In genomic region chr14:99894708-99895383, GRCm38 (mm10) we compare ENCODE assay signal across 9 mouse cellular contexts.
DNase-seq lines count a peak whose midpoint lies in the region; ATAC-seq and TF ChIP-seq lines count a peak whose summit lies in the region.
"Had no signal": no experiment of that assay in that cellular context is flagged by ENCODE, and none has a peak within 500 bp of the region (broad histone marks: within the 10 kb centered on the region; RNA-seq: fewer than 3 reads in every experiment).

No protein-coding gene starts in this region.

- no peak overlapping the region for H3K4me3 ChIP-seq in embryonic fibroblast, embryonic 13.5 days (ENCODE audit: insufficient read depth, low read length)
- no peak overlapping the region for H3K4me3 ChIP-seq in liver, embryonic 14.5 days (ENCODE audit: insufficient read depth in 1 of 2, low read depth in 2 of 2, low read length in 2 of 2)
- H3K4me3 ChIP-seq in neural tube, embryonic 15.5 days (replicated peaks), result no peak overlapping the region
- H3K4me3 ChIP-seq: limb, embryonic 15.5 days had no signal

- intact Hi-C loops in heart, postnatal 14 days (cut with DNase I), result loop anchor here (1.0 to 10.0 kb wide), 3 partner anchors 53 to 753 kb away; partner anchors contain the start of gene Klf5

- no peak overlapping the region for H3K4me2 ChIP-seq in liver, embryonic 14.5 days (ENCODE audit: low read depth)
- H3K4me2 ChIP-seq in neural tube, embryonic 15.5 days, result no peak overlapping the region
- H3K4me2 ChIP-seq: limb, embryonic 15.5 days had no signal

- H3K36me3 ChIP-seq in liver, embryonic 14.5 days (replicated peaks; ENCODE audit: control insufficient read depth, insufficient read depth, low read depth), result no peaks in the 10 kb centered on the region
- 0 out of 2 replicates have a peak, but pooled peaks cover 2% of the 10 kb centered on the region for H3K36me3 ChIP-seq in neural tube, embryonic 15.5 days
- H3K36me3 ChIP-seq: limb, embryonic 15.5 days had no signal

- peak; percentile 74 for DNase-seq in ES-CJ7 (ENCODE audit: low read depth, low spot score)
- peak; percentile 86 for DNase-seq in brain, adult 2 months (ENCODE audit: low read depth, low spot score)
- peak; percentile 57 to 76 for DNase-seq in heart, postnatal 14 days
- DNase-seq in kidney, postnatal 36 days, result peak; percentile 61 to 80
- peak; percentile 11 to 22 (median 15) for DNase-seq in liver, embryonic 14.5 days (ENCODE audit: low read depth in 3 of 3, low spot score in 3 of 3)
- peak; percentile 43 for DNase-seq in thymus, postnatal 25 days

- H3K9me3 ChIP-seq in liver, embryonic 14.5 days (ENCODE audit: control insufficient read depth, low read length), result no peaks in the 10 kb centered on the region
- H3K9me3 ChIP-seq in neural tube, embryonic 15.5 days (replicated peaks), result no peaks in the 10 kb centered on the region
- H3K9me3 ChIP-seq: limb, embryonic 15.5 days had no signal

- H3K4me1 ChIP-seq in embryonic fibroblast, embryonic 13.5 days (ENCODE audit: control insufficient read depth, insufficient read depth, low read length), result no peaks in the 10 kb centered on the region
- H3K4me1 ChIP-seq in liver, embryonic 14.5 days (replicated peaks; ENCODE audit: control insufficient read depth in 2 of 2, insufficient read depth in 2 of 2, low read length in 1 of 2), result no peaks in the 10 kb centered on the region
- no peaks in the 10 kb centered on the region for H3K4me1 ChIP-seq in neural tube, embryonic 15.5 days
- H3K4me1 ChIP-seq: limb, embryonic 15.5 days had no signal

- TF ChIP-seq EP300 in liver, embryonic 14.5 days (IDR thresholded peaks at IDR 0.05; ENCODE audit: low read depth), result no peak

- peak; percentile 63; the same call in 1 of the 2 replicates for TF ChIP-seq CTCF in embryonic fibroblast, embryonic 13.5 days (IDR thresholded peaks at IDR 0.05; ENCODE audit: borderline replicate concordance, insufficient read depth, low read length)
- peak; percentile 80 for TF ChIP-seq CTCF in liver, embryonic 14.5 days (IDR thresholded peaks at IDR 0.05; ENCODE audit: low read depth)

- no peak for ATAC-seq in liver, embryonic 14.5 days (ENCODE audit: insufficient read depth)
- peak; percentile 77 for ATAC-seq in neural tube, embryonic 15.5 days (ENCODE audit: low FRiP score)

- WGBS in liver, embryonic 14.5 days (ENCODE audit: insufficient replicate concordance), result 17% methylated on average over 7 of the region's 7 CpGs
- WGBS in neural tube, embryonic 15.5 days, result 19% methylated on average over 7 of the region's 7 CpGs

- TF ChIP-seq POLR2A in embryonic fibroblast, embryonic 13.5 days (IDR thresholded peaks at IDR 0.05; ENCODE audit: low read depth, low read length), result no peak

- H3K27ac ChIP-seq in embryonic fibroblast, embryonic 13.5 days (ENCODE audit: insufficient read depth, low read length), result no peak overlapping the region
- no peak overlapping the region for H3K27ac ChIP-seq in liver, embryonic 14.5 days
- H3K27ac ChIP-seq in neural tube, embryonic 15.5 days (replicated peaks), result no peak overlapping the region
- H3K27ac ChIP-seq: limb, embryonic 15.5 days had no signal

- H3K9ac ChIP-seq in liver, embryonic 14.5 days (replicated peaks), result no peak overlapping the region
- no peak overlapping the region for H3K9ac ChIP-seq in neural tube, embryonic 15.5 days (replicated peaks)
- H3K9ac ChIP-seq: limb, embryonic 15.5 days had no signal

- no peaks in the 10 kb centered on the region for H3K27me3 ChIP-seq in liver, embryonic 14.5 days (ENCODE audit: control insufficient read depth, insufficient read depth, low read length)
- H3K27me3 ChIP-seq in neural tube, embryonic 15.5 days (replicated peaks), result no peaks in the 10 kb centered on the region
- H3K27me3 ChIP-seq: limb, embryonic 15.5 days had no signal

Comparison
In these comparisons a context has a peak if more than half of its experiments do, and no peak if none do; other contexts are left out.
1. DNase-seq: peak in every context shown above with its lines; median percentile 86 in brain, adult 2 months; 74 in ES-CJ7; 70 in kidney, postnatal 36 days; 66 in heart, postnatal 14 days; 43 in thymus, postnatal 25 days; 15 in liver, embryonic 14.5 days.